Comparison of ENCODE assay signal across 8 mouse cellular contexts in genomic region chr14:121365991-121366728, GRCm38 (mm10). TPM values are rescaled to one million over a fixed set of nuclear protein-coding genes. Genes with fewer than 3 reads are reported as not detected.
A peak's percentile ranks its signal among the peaks of the same experiment; 100 is the strongest.
DNase-seq lines count a peak whose midpoint lies in the region; ATAC-seq and TF ChIP-seq lines count a peak whose summit lies in the region.

No protein-coding gene starts in this region.

- no peak for DNase-seq in heart, embryonic 10.5 days (ENCODE audit: low spot score)
- no peak for DNase-seq in heart, adult 8-10 months (ENCODE audit: low spot score)
- peak; percentile 20 for DNase-seq in brain, adult 2 months (ENCODE audit: low read depth, low spot score)
- DNase-seq in limb, embryonic 11.5 days (ENCODE audit: low spot score) = no peak
- no peak for DNase-seq in layer of hippocampus, postnatal 14 days (ENCODE audit: low spot score in 2 of 2)
- no peak for DNase-seq in cerebellum, postnatal 14 days
- DNase-seq in urinary bladder, postnatal 36 days (ENCODE audit: low spot score in 2 of 2) = no peak

- no peak for ATAC-seq in limb, embryonic 11.5 days (ENCODE audit: insufficient number of reproducible peaks, low FRiP score, low TSS enrichment, low read depth)

- H3K36me3 ChIP-seq in heart, embryonic 10.5 days = peaks cover 11% of the 10 kb centered on the region; the same call in 1 of the 2 replicates
- H3K36me3 ChIP-seq in limb, embryonic 11.5 days (ENCODE audit: control insufficient read depth, insufficient read depth, low read length) = no peaks in the 10 kb centered on the region; the same call in 1 of the 2 replicates
- no peaks in the 10 kb centered on the region for H3K36me3 ChIP-seq in small intestine, adult 2 months (ENCODE audit: control insufficient read depth, insufficient read depth, low read length)

- 58% methylated on average over 17 of the region's 17 CpGs for WGBS in heart, embryonic 10.5 days
- 77% methylated on average over 17 of the region's 17 CpGs for WGBS in limb, embryonic 11.5 days
- 14% methylated on average over 17 of the region's 17 CpGs for WGBS in small intestine, adult 2 months

- peak overlapping the region; percentile 34 for H3K4me3 ChIP-seq in heart, embryonic 10.5 days
- H3K4me3 ChIP-seq in limb, embryonic 11.5 days (ENCODE audit: low read depth, low read length) = no peak overlapping the region
- peak overlapping the region; percentile 22 for H3K4me3 ChIP-seq in small intestine, adult 2 months (ENCODE audit: low read depth, low read length)

- H3K4me2 ChIP-seq in limb, embryonic 11.5 days (ENCODE audit: low read depth, severe bottlenecking) = no peak overlapping the region

- no peak overlapping the region for H3K9ac ChIP-seq in limb, embryonic 11.5 days (ENCODE audit: low read length)

- TF ChIP-seq POLR2A in small intestine, adult 2 months (IDR thresholded peaks at IDR 0.05; ENCODE audit: low read depth, low read length) = no peak

- no peaks in the 10 kb centered on the region for H3K9me3 ChIP-seq in heart, embryonic 10.5 days
- no peaks in the 10 kb centered on the region for H3K9me3 ChIP-seq in limb, embryonic 11.5 days (ENCODE audit: control insufficient read depth, low read length)

- H3K27ac ChIP-seq in heart, embryonic 10.5 days = peak overlapping the region; percentile 82
- H3K27ac ChIP-seq in limb, embryonic 11.5 days (replicated peaks; ENCODE audit: low read depth, low read length) = 0 out of 2 replicates have a peak overlapping the region, but pooled peaks have one; percentile 38
- peak overlapping the region; percentile 63 for H3K27ac ChIP-seq in small intestine, adult 2 months (ENCODE audit: insufficient read depth, low read depth, low read length)

- no peak for TF ChIP-seq CTCF in small intestine, adult 2 months (IDR thresholded peaks at IDR 0.05; ENCODE audit: extremely low read depth, insufficient read length, insufficient replicate concordance, low read depth, low read length)

- no peaks in the 10 kb centered on the region for H3K27me3 ChIP-seq in heart, embryonic 10.5 days (ENCODE audit: insufficient read depth, poor library complexity, severe bottlenecking)
- no peaks in the 10 kb centered on the region for H3K27me3 ChIP-seq in limb, embryonic 11.5 days (ENCODE audit: control insufficient read depth, insufficient read depth, low read length)
- no peaks in the 10 kb centered on the region for H3K27me3 ChIP-seq in small intestine, adult 2 months (ENCODE audit: control insufficient read depth, insufficient read depth, low read length)

- H3K4me1 ChIP-seq in heart, embryonic 10.5 days = peaks cover 85% of the 10 kb centered on the region
- peaks cover 28% of the 10 kb centered on the region for H3K4me1 ChIP-seq in limb, embryonic 11.5 days (ENCODE audit: control insufficient read depth, insufficient read depth, low read length)
- H3K4me1 ChIP-seq in small intestine, adult 2 months (ENCODE audit: control insufficient read depth, insufficient read depth, insufficient read length, low read length) = peaks cover 58% of the 10 kb centered on the region

RNA-seq across cellular contexts. Expression of gene Stk24, which starts 13.7 kb away (rescaled TPM):
- polyA plus RNA-seq in heart, embryonic 10.5 days (2016; fragmentation: Nextera tagmentation; extraction: Ambion mirVana) = 37.9 and 39.8 TPM in 2 replicates
- 10 to 100 TPM; 52.8 to 75.4 (median 55.2) TPM for total RNA-seq in heart, adult 8-10 months (2022)
- polyA plus RNA-seq in limb, embryonic 11.5 days (2014; fragmentation: Nextera tagmentation; extraction: Ambion mirVana) = 45.3 and 51.5 TPM in 2 replicates
- polyA plus RNA-seq in small intestine, adult 2 months (2012; rRNA removed) = 20.4 and 35.4 TPM in 2 replicates
- total RNA-seq in layer of hippocampus, postnatal 14 days (2021) = 10 to 100 TPM; 49.9 to 51.0 TPM
